Mouse (Mus musculus) liver, adult 2 months (tissue): ENCODE data around the gene Ptf1a.

Source experiments
- CTCF ChIP-seq: fragments of 200-500 bp; IDR thresholded peaks from 2 replicates; pipeline ENCODE4 v1.5.1; 2011; ENCODE audit warnings: low read depth, low read length, control low read depth
- POLR2A ChIP-seq: fragments of 200-500 bp; IDR thresholded peaks from 2 replicates; pipeline ENCODE4 v1.6.1; 2011; ENCODE audit warnings: low read length, control low read depth; ENCODE audit not compliant: insufficient read depth; ENCODE audit errors: extremely low read depth

- no peak for TF ChIP-seq POLR2A
- TF ChIP-seq CTCF = no peak
Observed at GRCm38 (mm10) chr2:19431186-19431585, 14.3 kb upstream of the Ptf1a start.
